Mouse (Mus musculus): ENCODE measurements around the gene Got2.

Got2 gene

GRCm38 (mm10) chr8:95818211-95818610 lies 70.1 kb downstream of the Got2 start:
- DNase-seq (ENCODE audit: low spot score): no peak

- DNase-seq (ENCODE audit: low spot score): no peak
Measured at GRCm38 (mm10) chr8:95817597-95817996, 70.8 kb downstream of the Got2 start.

GRCm38 (mm10) chr8:95816044-95816708 lies 72.2 kb downstream of the Got2 start:
- no peak for DNase-seq (ENCODE audit: low spot score)
